Mouse (Mus musculus) frontal cortex, postnatal 14 days (tissue): ENCODE measurements around the gene Cubn.

Experiments
- DNase-seq, 2 experiments: peaks; one replicate each; pipeline ENCODE4 v3.0.0; 2022; ENCODE audit warnings: low spot score in 2 of 2

Gene Cubn

GRCm38 (mm10) chr2:13484566-13484965, 7.0 kb downstream of the Cubn start:
- DNase-seq: no peak

DNA sequence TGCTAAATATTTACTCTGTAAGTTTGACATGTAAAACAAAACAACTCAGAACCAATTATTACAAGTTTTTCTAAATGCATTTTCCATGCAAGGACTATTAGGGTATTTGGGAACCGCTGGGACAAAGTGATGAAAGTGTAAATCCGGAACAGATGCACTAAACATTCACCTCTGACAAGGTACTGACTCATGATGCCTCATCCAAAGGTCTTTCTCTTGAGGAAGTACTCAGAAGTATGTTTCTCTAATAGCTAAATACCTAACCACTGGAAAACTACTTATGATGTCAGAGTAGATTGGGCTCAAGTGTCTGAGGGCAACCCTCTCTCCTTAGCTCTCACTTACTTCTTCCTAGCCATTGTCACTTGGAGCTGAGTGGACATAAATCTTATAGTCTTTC, 10.9 kb downstream of the Cubn start:
- no peak for DNase-seq

- DNase-seq: no peak
Observed at GRCm38 (mm10) chr2:13479165-13479564, 12.4 kb downstream of the Cubn start.

- DNase-seq: no peak
Observed at GRCm38 (mm10) chr2:13470108-13470507, 21.5 kb downstream of the Cubn start.

DNA sequence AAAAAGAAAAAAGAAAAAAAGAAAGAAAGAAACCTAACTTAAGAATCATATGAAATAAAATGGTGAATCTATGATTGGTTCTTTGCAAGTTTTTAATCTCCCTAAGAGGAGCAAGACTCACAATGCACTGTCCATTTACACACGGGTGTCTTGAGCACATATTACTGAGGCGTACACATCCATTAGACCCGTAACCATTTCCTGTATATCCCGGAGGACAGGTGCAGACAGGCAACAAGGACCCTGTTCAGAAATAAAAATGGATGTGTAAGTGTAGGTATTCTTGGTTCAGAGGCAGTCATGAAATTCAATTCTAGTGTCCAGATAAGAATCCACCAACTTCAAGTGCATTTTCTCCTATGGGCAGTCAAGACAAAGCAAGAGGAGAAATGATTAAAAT, 22.0 kb downstream of the Cubn start:
- DNase-seq: no peak

- DNase-seq: no peak
Observed at GRCm38 (mm10) chr2:13466685-13467084, 24.9 kb downstream of the Cubn start.

DNA sequence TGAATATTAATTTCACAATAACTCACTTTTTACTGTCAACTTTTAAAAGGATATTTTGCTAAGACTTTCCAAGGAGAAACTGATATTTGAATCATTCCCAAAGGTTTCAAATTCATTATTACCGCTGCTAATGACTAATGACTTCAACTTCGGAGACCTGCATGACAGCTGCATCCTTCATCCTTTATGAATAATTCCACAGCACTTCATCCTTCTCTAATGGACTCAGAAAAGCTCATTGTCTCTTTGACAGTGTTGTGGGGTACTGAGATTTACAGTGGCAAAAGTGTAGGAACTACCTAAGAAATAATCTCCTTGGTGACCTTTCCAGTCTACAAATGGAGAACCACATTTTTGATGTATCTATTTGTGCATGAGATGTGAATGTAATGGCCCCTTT, 33.5 kb downstream of the Cubn start:
- DNase-seq: no peak

DNA sequence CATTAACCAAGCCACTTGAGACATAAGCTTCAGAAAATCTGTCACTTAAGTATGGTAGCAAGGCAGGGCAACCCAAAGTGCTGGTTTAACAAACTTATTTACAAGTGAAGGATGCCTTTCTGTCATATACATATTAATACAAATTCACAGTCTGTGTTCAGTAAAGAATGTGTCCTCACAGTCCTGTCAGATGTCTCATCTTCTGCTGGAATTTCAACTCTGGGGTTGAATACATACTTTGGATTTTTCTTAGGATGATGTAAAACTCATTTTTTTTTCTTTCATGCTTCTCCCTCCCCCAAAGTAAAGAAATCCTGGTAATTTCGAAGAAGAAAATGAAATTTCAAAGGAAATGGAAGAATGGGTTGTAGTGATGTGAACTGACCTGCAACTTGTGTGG, 34.8 kb downstream of the Cubn start:
- DNase-seq: no peak

- no peak for DNase-seq
Observed at GRCm38 (mm10) chr2:13451495-13452491, 39.8 kb downstream of the Cubn start.

- DNase-seq: no peak
Observed at GRCm38 (mm10) chr2:13450895-13451294, 40.7 kb downstream of the Cubn start.

- no peak for DNase-seq
Observed at GRCm38 (mm10) chr2:13450470-13450869, 41.1 kb downstream of the Cubn start.

DNA sequence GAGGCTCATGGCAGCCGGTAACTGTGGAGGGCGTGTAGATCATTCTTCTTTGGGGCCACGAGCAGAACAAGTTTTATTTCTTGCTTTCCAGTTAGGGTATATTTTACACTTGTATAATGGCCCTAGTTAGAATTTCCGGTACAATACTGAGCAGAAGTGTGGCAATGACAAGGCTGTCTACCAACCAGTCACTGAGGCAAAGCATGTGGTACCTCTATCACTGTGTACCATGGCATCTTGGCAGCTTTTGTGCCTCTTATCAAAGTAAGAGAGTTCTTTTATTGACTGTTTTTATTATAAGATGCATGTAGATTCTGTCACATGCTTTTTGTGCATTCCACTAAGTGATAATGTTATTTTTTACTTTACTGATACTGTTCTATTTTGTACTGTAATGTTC, 46.5 kb downstream of the Cubn start:
- no peak for DNase-seq

DNA sequence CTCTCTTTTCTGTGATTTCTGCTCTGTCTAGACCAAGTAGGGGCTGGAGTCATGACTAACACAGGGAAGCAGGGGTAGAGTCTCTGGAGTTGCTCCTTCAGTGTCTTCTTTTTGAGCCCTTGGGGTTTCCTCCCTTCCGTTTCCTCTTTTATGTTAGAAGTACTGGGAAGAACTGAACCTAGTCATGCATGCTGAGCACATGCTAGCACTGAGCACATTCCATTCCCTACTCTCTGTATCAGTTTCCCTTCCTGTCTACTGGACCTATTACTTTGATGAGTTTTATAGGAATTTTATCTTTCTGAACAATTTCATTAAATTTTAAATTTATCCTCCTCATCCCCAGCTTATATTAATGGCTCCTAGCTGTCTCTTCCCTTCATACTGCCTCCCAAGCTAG, 52.6 kb downstream of the Cubn start:
- no peak for DNase-seq

DNA sequence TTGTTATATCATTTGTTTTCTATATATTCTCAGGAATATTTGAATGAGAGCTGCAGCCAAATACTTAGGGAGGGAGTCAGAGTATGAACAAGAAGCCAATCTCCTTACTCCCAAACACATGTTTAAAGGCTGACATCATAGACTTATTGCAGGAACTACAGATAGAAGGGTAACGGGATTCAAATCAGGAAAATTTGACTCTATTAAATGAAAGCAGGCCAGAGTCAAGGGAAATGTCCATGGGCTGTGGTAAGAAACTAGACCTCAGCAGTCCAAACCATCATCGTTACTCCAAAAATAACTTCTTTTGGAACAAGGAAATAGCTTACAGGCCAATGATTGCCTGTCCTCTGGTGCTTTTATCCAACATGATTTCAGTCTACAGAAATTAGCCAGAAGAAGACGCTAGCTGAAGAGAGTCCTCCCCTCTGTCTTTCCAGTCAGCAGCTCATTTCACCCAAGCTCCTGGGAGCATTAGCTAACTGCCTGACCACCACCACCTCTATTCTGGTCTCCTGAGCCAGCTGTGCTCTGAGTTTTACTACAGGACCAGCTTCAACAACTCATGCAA, 53.3 kb downstream of the Cubn start:
- no peak for DNase-seq

- no peak for DNase-seq
Observed at GRCm38 (mm10) chr2:13432002-13432401, 59.6 kb downstream of the Cubn start.

- DNase-seq: no peak
Observed at GRCm38 (mm10) chr2:13421974-13422760, 69.4 kb downstream of the Cubn start.

DNA sequence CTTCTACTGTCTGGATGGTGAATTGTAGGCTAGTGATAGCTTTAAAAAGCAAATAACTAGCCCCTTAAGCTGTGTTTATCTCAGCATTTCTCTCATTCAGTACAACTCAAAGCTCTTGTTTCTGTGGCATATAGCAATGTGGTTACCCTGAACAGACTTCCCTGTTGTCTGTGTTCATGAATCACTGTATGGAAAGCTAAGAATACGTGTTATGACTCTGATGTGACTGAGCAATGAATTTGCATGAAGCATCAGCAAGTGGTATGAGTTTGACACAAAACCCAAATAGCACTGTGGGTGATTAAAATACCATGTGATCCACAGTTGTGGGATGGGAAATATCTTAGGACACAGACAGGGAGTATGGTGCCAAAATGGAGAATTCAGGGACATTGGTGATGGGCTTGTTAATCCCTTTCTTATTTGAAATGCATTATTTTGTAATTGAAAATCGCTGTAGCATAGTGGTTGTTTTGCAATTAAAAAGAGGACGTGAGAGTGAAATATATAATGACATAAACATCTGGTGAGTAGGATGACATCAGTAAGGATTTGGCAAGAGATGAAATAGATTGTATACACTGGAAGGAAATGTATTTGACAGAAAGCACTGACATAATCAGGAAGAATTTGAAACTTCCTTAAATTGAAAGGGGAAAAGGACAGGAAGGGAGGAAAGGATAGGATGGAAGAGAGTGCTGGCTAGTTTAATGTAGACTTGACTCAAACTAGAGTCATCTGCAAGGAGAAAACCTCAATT, 74.7 kb downstream of the Cubn start:
- no peak for DNase-seq

- no peak for DNase-seq
Observed at GRCm38 (mm10) chr2:13413520-13414178, 78.0 kb downstream of the Cubn start.

DNA sequence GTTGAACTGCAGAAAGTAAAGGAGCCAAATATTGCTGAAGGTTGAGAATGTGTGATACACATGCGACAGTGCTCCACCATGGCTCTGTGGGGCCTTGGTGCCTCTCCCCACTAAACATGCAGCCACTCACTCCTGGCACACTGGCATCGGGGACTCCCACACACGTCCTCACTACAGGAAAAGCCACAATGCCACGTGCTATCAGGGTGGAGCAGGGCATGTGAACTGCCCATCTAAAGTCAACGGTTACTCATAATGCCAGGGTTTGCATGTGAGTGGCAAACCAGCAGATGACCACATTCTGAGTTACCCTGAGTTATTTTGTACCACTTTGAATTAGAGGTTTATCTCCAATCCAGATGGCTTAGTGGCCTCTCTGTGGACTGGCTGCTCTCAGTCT, 81.0 kb downstream of the Cubn start:
- DNase-seq: no peak

GRCm38 (mm10) chr2:13409767-13410519, 81.7 kb downstream of the Cubn start:
- no peak for DNase-seq
